Mouse (Mus musculus) limb, embryonic 15.5 days (tissue): Measurements from ENCODE around the gene Gcdh. TPM values are rescaled to one million over a fixed set of nuclear protein-coding genes. Genes with fewer than 3 reads are reported as not detected.

Source experiments
- ATAC-seq: fragments of 200-750 bp; cut with Nextera tagmentation; 2 replicates; pipeline ENCODE4 v1.8.0; 2017; ENCODE audit warnings: low read depth, moderate TSS enrichment; ENCODE audit not compliant: insufficient number of reproducible peaks, low FRiP score, low TSS enrichment
- H3K27ac ChIP-seq: fragments of 300-500 bp; sonication (generic); 2 replicates; pipeline ENCODE4 v1.5.1; 2015; ENCODE audit warnings: moderate library complexity, mild to moderate bottlenecking, inconsistent platforms
- H3K27me3 ChIP-seq: fragments of 300-500 bp; sonication (generic); 2 replicates; pipeline ENCODE4 v1.6.1; 2015; ENCODE audit warnings: inconsistent platforms
- H3K36me3 ChIP-seq: fragments of 300-500 bp; sonication (generic); 2 replicates; pipeline ENCODE4 v1.6.1; 2015; ENCODE audit warnings: inconsistent platforms
- H3K4me1 ChIP-seq: fragments of 300-500 bp; sonication (generic); 2 replicates; pipeline ENCODE4 v1.6.1; 2015; ENCODE audit warnings: inconsistent platforms
- H3K4me2 ChIP-seq: fragments of 300-500 bp; sonication (generic); 2 replicates; pipeline ENCODE4 v1.6.1; 2015; ENCODE audit warnings: mild to moderate bottlenecking, inconsistent platforms
- H3K4me3 ChIP-seq: fragments of 300-500 bp; sonication (generic); 2 replicates; pipeline ENCODE4 v1.5.1; 2015; ENCODE audit warnings: mild to moderate bottlenecking, inconsistent platforms
- H3K9ac ChIP-seq: fragments of 300-500 bp; sonication (generic); 2 replicates; pipeline ENCODE4 v1.6.1; 2015; ENCODE audit warnings: inconsistent platforms
- H3K9me3 ChIP-seq: fragments of 300-500 bp; sonication (generic); 2 replicates; pipeline ENCODE4 v1.6.1; 2016; ENCODE audit warnings: inconsistent platforms
- WGBS: fragments of 180-500 bp; shearing (Covaris S2); methylation state at CpG from one replicate; pipeline ENCODE4 v1.1.7; 2015; 5-methylcytosine and 5-hydroxymethylcytosine counted together
- polyA plus RNA-seq: library from polyadenylated mRNA; unstranded; fragments of >200 nt; fragmentation: Nextera tagmentation; extraction: Ambion mirVana; gene quantifications from 2 replicates; pipeline ENCODE4 v1.2.1, GENCODE M21; 2015

Gcdh gene
- polyA plus RNA-seq, 1 experiment from 2014 or later: 31.1 TPM

DNA sequence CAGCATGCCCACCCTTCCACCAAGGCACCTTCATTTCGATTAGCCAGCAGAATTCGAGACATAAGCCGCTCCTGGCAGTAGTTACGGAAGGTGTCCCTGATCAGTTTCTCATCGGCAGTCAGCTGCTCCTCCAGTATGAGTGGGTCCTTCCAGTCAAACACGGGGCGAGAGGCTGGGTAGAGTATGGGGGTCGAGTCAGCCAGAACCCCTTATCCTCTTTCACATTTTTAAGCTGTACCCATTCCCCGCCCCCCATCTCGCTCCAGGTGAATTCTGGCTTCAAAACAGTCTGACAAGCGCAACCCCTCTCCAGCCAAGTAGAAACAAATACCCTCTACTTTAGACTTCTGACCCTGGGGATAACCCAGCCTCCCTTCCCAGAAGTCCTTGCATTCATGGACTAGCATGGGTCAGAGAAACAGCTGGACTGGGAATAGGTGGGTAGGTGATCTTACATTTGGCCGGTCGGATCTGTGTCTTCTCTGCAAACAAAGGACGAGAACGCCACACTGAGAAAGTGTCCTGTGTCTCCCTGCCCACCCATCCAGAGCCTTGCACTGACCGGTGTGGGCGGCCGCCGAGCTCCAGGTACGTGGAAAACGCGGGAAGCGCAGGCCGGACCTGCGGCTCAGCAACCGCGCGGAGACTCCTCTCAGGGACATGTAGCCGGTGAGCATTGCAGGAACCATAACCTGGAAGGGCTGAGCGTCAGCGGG, 570 bp downstream of the Gcdh start:
- H3K9ac ChIP-seq: peak overlapping the region; percentile 60
- H3K27ac ChIP-seq: peak overlapping the region; percentile 35; the same call in 1 of the 2 replicates
- H3K36me3 ChIP-seq: peaks cover 24% of the 10 kb centered on the region
- H3K27me3 ChIP-seq: no peaks in the 10 kb centered on the region
- H3K9me3 ChIP-seq: no peaks in the 10 kb centered on the region
- H3K4me2 ChIP-seq: peak overlapping the region; percentile 86
- ATAC-seq: 0 out of 2 replicates have a peak, but pooled peaks have one; percentile 5
- H3K4me1 ChIP-seq: peaks cover 17% of the 10 kb centered on the region
- H3K4me3 ChIP-seq: peak overlapping the region; percentile 79
- WGBS: 10% methylated on average over 31 of the region's 31 CpGs

DNA sequence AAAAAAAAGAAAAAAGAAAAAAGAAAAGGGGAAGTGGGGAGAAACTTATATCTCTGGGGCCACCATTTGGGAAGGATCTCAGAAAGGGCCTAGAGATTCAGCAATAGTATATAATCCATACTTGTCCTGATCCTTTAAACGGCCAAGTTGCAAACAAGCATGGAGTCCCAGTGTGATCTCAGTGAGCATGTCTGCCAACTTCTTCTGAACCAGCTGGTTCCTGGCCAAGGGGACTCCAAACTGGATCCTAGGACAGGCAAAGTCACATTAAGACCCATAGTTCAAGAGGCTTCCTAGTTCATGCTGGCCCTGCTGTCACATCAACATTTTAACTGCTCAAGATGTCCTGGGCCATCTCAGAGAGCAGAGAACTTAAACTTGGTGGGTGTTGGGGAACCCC, 4.6 kb downstream of the Gcdh start:
- Histone ChIP-seq H3K9ac (no peak overlapping the region), H3K4me2 (no peak overlapping the region), H3K9me3 (no peaks in the 10 kb centered on the region), H3K4me1 (peaks cover 15% of the 10 kb centered on the region), H3K27ac (no peak overlapping the region), H3K27me3 (no peaks in the 10 kb centered on the region), H3K4me3 (no peak overlapping the region), H3K36me3 (peaks cover 50% of the 10 kb centered on the region)
- WGBS: 82% methylated on average over 1 of the region's 1 CpGs
- ATAC-seq: no peak

DNA sequence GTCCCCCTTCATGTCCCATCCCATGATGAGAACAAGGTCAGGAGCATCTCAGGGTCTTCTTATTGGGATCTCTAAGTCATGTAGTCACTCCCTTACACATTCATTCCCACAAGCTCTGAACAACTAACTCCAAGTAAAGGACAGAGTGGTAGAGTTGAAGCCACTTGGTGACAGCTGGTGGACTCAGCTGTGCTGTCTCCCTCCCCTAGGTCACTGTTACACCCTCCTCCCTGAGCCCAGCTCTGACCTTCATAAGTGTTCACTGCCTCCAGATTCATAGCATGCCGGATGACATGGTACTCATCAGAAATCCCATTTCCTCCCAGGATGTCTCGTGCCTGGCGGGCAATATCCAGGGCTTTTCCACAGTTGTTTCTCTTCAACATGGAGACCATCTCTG, 5.4 kb downstream of the Gcdh start:
- WGBS: 93% methylated on average over 3 of the region's 3 CpGs
- Histone ChIP-seq H3K9ac (no peak overlapping the region), H3K9me3 (no peaks in the 10 kb centered on the region), H3K4me1 (peaks cover 10% of the 10 kb centered on the region), H3K27ac (no peak overlapping the region), H3K27me3 (no peaks in the 10 kb centered on the region), H3K4me3 (no peak overlapping the region), H3K4me2 (no peak overlapping the region), H3K36me3 (peaks cover 50% of the 10 kb centered on the region)
- ATAC-seq: no peak

DNA sequence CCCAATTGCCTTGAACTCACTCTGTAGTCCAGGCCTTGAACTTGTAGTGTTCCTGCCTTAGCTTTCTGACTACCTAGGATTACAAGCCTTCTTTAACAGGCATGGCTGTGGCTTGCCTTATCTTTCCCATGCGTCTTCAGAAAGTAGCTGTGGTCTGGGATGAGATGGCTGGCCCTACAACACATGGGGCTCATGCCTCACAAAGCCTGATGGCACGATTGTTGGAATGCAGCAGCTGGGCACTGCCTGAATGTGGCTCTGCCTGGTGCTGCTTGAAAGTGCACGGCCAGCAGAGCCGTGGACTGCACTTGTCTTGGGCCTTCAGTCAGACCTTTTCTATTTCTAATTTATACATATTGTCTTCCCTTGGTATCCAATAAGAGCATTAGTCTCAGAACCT, 9.0 kb downstream of the Gcdh start:
- Histone ChIP-seq H3K9ac (no peak overlapping the region), H3K4me3 (no peak overlapping the region), H3K9me3 (no peaks in the 10 kb centered on the region), H3K27ac (no peak overlapping the region), H3K4me2 (no peak overlapping the region), H3K4me1 (no peaks in the 10 kb centered on the region), H3K27me3 (no peaks in the 10 kb centered on the region), H3K36me3 (peaks cover 38% of the 10 kb centered on the region)
- 79% methylated on average over 4 of the region's 4 CpGs for WGBS
- ATAC-seq: no peak

DNA sequence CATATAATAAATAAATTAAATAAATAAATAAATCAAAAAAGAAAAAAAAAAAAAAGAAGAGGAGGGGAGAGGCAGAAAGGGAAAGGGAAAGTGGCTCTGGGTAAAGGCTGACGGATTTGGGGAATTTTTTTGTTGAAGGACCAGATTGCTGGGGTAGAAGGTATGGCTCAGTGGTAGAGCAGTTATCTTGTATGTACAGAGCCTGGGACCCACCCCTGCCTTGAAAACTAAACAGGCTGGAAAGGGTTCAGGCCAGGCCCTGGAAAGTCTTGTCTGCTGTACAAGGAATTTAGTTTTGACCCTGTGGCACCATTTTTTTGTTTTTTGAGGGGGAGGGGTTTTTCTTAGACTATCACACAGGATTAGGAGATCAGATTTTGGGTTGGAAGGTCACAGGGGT, 14.8 kb downstream of the Gcdh start:
- H3K4me2 ChIP-seq: no peak overlapping the region
- no peaks in the 10 kb centered on the region for H3K9me3 ChIP-seq
- H3K9ac ChIP-seq: no peak overlapping the region
- H3K27ac ChIP-seq: no peak overlapping the region
- H3K36me3 ChIP-seq: no peaks in the 10 kb centered on the region
- H3K4me1 ChIP-seq: no peaks in the 10 kb centered on the region
- 89% methylated on average over 1 of the region's 1 CpGs for WGBS
- no peak for ATAC-seq
- no peak overlapping the region for H3K4me3 ChIP-seq
- H3K27me3 ChIP-seq: no peaks in the 10 kb centered on the region

DNA sequence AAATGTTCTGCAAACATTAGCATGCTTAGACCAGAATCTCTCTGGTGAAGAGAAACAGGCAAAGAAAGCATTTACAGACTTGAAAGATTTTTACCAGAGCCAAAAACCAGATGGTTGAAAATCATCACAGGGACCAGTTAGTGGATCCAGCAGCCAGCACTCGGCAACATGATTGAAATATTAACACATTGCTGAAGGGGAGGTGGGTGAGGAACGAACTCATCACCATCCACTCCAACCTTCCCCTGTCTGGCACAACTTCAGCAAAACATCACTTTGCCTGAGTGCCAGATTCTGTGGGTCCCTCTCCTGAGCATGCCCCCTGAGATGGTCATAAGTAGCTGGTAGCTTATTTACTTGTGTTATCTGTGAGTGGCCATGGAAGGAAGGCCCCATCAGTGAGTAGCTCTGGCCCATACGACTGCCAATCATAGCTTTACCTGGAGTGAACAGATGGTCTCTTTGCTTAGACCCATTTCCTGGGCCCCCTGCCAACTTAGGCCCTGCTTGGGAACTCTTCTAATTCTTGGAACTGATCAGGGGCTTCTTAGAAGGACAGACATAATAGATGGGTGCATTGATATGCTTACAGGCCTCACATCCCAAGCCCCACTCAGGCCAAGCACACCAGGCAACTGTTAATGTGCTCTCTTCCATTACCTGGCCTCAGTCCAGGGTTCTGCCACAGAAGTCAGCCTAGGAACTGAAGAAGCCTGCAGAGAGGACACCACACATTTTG, 16.3 kb downstream of the Gcdh start:
- ATAC-seq: no peak
- WGBS: 73% methylated on average over 3 of the region's 3 CpGs

DNA sequence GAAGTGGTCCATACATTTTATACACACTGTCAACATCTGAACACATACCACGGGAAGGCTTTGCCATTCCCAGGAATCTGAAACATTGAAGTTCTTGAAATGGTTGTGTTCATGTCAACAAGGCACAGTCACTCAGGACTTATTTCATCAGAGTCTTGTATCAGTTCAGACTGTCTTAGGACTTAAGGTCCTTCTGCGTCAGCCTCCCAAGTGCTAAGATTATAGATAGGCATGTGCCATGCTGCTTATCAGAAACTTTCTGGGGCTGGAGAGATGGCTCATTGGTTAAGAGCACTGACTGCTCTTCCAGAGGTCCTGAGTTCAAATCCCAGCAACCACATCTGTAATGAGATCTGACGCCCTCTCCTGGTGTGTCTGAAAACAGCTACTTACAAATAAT, 19.4 kb downstream of the Gcdh start:
- H3K27me3 ChIP-seq: no peaks in the 10 kb centered on the region
- no peak overlapping the region for H3K27ac ChIP-seq
- no peak overlapping the region for H3K4me2 ChIP-seq
- H3K4me1 ChIP-seq: peaks cover 13% of the 10 kb centered on the region
- H3K4me3 ChIP-seq: no peak overlapping the region
- H3K9ac ChIP-seq: no peak overlapping the region
- no peaks in the 10 kb centered on the region for H3K9me3 ChIP-seq
- no peak for ATAC-seq
- WGBS: 85% methylated on average over 3 of the region's 3 CpGs
- peaks cover 9% of the 10 kb centered on the region for H3K36me3 ChIP-seq

More for the DNA sequence above, 16.3 kb downstream of the Gcdh start:
- Histone ChIP-seq H3K27ac (no peak overlapping the region), H3K4me3 (no peak overlapping the region), H3K27me3 (no peaks in the 10 kb centered on the region), H3K9ac (no peak overlapping the region), H3K36me3 (no peaks in the 10 kb centered on the region), H3K4me2 (no peak overlapping the region), H3K4me1 (peaks cover 6% of the 10 kb centered on the region), H3K9me3 (no peaks in the 10 kb centered on the region)

DNA sequence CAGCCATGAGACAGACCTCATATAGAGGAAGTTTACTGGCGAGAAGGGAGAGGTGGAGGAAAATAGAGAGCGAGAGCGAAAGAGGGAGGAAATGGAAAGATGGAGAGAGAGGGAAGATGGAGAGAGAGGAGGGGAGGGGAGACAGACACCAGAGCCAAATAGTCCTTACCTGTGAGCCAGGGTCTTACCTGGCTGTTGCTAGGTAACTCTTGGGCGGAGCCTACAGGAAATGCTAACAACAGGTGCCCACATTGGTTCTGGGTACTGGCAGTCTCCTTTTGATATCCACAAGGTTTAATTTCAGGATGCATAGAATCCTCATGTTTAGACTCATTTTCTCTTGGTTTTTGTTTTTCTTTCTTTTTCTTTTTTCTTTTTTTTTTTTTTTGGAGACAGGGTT, 20.7 kb downstream of the Gcdh start:
- Histone ChIP-seq H3K4me3 (peak overlapping the region; percentile 52), H3K9me3 (no peaks in the 10 kb centered on the region), H3K4me2 (peak overlapping the region; percentile 98), H3K9ac (no peak overlapping the region), H3K4me1 (peaks cover 13% of the 10 kb centered on the region), H3K27ac (no peak overlapping the region), H3K27me3 (no peaks in the 10 kb centered on the region), H3K36me3 (peaks cover 22% of the 10 kb centered on the region)
- WGBS: 46% methylated on average over 4 of the region's 4 CpGs
- ATAC-seq: no peak

DNA sequence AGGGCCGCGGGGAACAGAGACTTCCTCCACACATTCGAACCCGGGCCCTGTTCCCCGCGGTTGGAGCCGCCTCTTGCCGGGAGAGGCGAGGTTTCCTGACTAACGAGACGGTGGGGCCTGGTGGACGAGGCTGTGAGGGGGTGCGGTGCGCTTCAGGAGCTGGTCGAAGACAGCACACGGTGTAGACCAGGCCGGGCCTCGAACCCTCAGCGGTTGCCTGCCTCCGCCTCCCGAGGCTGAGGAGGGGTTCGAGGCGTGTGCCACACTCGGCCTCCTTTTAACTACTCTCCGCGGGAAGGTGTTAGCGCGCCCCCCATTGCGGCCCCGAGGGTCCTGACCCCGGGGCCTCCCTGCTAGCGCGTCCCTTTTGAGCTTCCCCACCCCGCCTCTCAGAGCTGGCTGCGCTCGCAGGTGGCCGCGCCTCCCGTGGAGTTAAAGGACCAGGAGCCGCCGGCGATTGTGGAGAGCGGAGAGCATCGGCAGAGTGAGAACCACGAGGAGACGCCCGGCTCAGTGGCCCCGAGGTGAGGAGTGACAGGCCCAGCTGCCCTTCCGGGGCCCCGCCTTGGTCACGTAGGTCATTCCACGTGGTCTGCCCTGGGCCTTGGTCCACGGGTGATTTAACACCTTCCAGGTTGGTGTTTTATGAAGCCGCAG, 21.3 kb downstream of the Gcdh start:
- peak overlapping the region; percentile 30; the same call in 1 of the 2 replicates for H3K27ac ChIP-seq
- ATAC-seq: peak; percentile 57; the same call in 1 of the 2 replicates
- 2% methylated on average over 53 of the region's 54 CpGs for WGBS

DNA sequence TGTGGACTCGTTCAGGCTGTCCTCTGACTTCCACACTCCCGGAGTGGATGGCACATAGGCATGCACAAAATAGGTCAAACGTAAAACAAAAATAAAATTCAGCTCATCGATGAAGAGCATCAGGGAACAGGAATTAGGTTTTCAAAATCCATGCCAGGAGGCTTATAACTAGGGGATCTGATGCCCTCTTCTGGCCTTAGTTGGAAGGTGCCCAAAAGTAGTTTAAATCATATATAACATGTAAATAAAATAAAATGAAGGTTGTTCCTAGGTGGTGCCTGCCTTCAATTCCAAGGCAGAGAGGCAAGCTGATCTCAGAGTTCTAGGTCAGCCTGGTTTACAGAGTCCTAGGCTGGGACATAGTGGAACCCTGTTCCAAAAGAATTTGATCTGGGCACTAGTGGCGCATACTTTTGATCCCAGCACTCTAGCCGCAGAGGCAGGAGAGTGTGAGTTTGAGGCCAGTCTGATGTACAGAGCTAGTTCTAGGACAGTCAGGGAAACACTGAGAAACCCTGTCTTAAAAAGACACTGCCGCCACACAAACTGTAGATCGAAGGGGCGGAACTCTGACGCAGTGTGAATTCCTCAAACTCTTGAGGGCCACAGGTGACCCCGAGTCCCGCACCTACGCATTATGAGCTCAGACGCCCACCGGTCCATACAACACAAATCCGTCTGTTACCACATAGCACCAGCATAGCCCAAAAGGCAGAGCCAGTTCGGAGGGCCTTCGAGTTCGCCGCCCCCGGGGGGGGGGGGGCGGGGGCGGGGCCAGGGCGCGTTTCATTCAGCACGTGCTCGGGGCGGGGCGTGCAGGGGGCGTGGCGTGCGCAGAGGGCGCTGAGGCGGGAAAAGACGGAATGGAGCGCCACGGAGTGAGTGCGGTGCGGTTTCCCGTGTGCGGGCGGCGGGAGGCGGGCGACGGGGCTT, 22.1 kb downstream of the Gcdh start, which contains the start of gene Syce2:
Syce2 (plus strand) TSS at position 736 of the 933 bp plus-strand sequence.
- peak within 1 kb of the TSS; percentile 37 for H3K9ac ChIP-seq
- peak within 1 kb of the TSS; percentile 52 for H3K4me3 ChIP-seq
- H3K27ac ChIP-seq: peak within 1 kb of the TSS; percentile 30; the same call in 1 of the 2 replicates
- peaks cover 13% of the 10 kb centered on the region for H3K4me1 ChIP-seq
- peak within 1 kb of the TSS; percentile 98 for H3K4me2 ChIP-seq
- WGBS: 12% methylated on average over 46 of the region's 46 CpGs
- peak; percentile 62 for ATAC-seq
- no peaks in the 10 kb centered on the region for H3K9me3 ChIP-seq
- peaks cover 36% of the 10 kb centered on the region for H3K36me3 ChIP-seq
- no peaks in the 10 kb centered on the region for H3K27me3 ChIP-seq

More for the DNA sequence above, 21.3 kb downstream of the Gcdh start:
- Histone ChIP-seq H3K4me2 (peak overlapping the region; percentile 98), H3K4me3 (peak overlapping the region; percentile 52), H3K27me3 (no peaks in the 10 kb centered on the region), H3K4me1 (peaks cover 13% of the 10 kb centered on the region), H3K36me3 (peaks cover 28% of the 10 kb centered on the region), H3K9me3 (no peaks in the 10 kb centered on the region), H3K9ac (peak overlapping the region; percentile 37)

DNA sequence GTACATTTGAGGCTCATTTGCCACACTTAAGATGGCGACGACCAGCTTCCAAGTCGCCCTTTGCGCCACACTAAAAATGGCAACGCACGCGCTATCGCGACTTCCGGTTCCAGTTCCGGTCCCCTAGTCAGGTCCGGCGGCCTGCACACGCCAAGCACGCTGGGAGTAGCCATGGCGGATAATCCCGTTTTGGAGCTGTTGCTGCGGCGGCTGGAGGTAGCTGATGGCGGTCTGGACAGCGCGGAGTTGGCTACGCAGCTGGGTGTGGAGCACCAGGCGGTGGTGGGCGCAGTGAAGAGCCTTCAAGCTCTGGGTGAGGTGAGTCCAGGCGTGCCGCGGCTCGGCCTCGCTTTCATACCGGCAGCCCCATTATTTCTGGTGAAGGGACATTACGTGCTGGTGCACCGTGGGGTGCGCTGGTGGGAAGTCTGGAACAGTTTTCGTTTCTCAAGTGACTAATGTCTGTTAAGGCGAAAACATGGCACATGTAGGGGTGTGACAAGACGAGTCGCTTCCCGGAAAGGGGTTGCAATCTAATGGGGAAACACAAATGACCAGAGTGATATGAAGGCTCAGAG, 36.8 kb downstream of the Gcdh start, which contains the start of gene Farsa:
Farsa (plus strand) TSS at position 126 of the 578 bp plus-strand sequence.
- Histone ChIP-seq H3K4me2 (peak within 1 kb of the TSS; percentile 65), H3K27ac (peak within 1 kb of the TSS; percentile 85), H3K4me1 (peaks cover 12% of the 10 kb centered on the region), H3K9me3 (no peaks in the 10 kb centered on the region), H3K4me3 (peak within 1 kb of the TSS; percentile 90), H3K27me3 (no peaks in the 10 kb centered on the region), H3K36me3 (peaks cover 29% of the 10 kb centered on the region), H3K9ac (peak within 1 kb of the TSS; percentile 88)
- WGBS: under 1% methylated on average over 39 of the region's 39 CpGs
- ATAC-seq: peak; percentile 86
